Mouse (Mus musculus): ENCODE measurements around the gene Tnik. TPM values are rescaled to one million over a fixed set of nuclear protein-coding genes. Genes with fewer than 3 reads are reported as not detected.

Tnik gene
- total and polyA plus RNA-seq, 2 experiments from 2014 or later, result 9.2 to 27.5 TPM

DNA sequence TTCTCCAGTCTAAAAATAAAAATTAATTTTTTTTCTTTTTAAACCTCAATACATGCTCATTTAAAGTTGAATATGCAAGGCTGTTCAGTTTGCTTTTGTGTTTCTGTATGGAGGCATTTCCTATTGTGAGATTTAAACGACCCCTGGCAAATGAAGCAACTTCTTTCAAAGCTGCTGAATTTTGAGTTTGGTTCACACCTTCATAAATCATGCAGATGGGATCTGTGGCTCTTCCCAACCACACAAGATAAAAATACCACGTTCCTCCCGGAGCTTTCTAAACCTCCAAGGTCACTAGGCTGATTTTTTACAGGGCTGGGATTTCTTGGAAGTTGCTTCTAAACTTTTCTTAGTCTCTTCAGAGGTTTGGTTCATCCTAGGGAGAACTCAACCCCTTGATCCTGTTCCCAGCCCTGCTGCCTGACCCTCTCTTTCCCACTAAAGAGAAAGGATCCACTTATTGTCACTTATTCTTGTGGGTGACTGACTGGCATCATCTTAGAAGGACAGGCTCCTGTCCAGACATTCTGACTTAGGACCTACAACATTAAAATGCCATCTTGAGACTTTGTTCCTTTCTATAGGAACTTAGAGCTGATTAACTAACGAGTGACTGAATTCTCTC is 260.6 kb downstream of the Tnik start:
- no peaks in the 10 kb centered on the region for H3K9me3 ChIP-seq (replicated peaks; ENCODE audit: control insufficient read depth, low read length)
- ATAC-seq (ENCODE audit: insufficient read depth, low read depth), result no peak
- TF ChIP-seq EP300 (IDR thresholded peaks at IDR 0.05; ENCODE audit: low read depth) (no peak), CTCF (IDR thresholded peaks at IDR 0.05; ENCODE audit: low read depth) (no peak)
- WGBS, result 18% methylated on average over 4 of the region's 4 CpGs
- peak overlapping the region; percentile 18; the same call in 1 of the 2 replicates for H3K4me2 ChIP-seq (ENCODE audit: low read depth, low read length)
- DNase-seq (ENCODE audit: low spot score), result peak; percentile 8
- H3K9ac ChIP-seq (replicated peaks; ENCODE audit: low read depth, low read length), result no peak overlapping the region
- no peak overlapping the region for H3K4me3 ChIP-seq (ENCODE audit: low read depth, low read length)
- H3K36me3 ChIP-seq (replicated peaks; ENCODE audit: control insufficient read depth, insufficient read depth, low read length), result no peaks in the 10 kb centered on the region
- H3K27ac ChIP-seq (ENCODE audit: low read depth), result peak overlapping the region; percentile 91
- H3K4me1 ChIP-seq (ENCODE audit: control insufficient read depth, insufficient read depth), result peaks cover 4% of the 10 kb centered on the region; the same call in 1 of the 2 replicates
- H3K27me3 ChIP-seq (ENCODE audit: control insufficient read depth, insufficient read depth, low read length), result no peaks in the 10 kb centered on the region

DNA sequence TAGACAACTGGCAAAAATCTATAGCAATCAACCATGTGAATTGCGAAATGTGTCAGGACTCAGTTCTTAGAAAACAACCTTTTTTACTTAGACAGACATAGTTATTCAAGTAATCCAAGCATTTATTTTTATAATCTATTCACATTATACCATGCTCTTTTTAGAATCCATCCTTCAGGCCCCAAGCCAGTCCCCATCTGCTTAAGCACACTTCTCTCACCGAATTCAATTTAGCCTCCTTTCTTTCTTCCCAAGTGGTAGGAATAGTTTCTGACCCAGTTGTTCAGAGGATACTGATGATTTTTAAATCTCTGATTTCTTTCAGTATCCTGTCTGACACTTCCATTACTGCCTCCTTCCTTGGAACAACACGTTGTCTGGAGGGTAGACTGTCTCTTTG is 261.5 kb downstream of the Tnik start:
- H3K4me3 ChIP-seq (ENCODE audit: low read depth, low read length), result no peak overlapping the region
- 77% methylated on average over 3 of the region's 3 CpGs for WGBS
- no peaks in the 10 kb centered on the region for H3K9me3 ChIP-seq (replicated peaks; ENCODE audit: control insufficient read depth, low read length)
- DNase-seq (ENCODE audit: low spot score) (no peak), ATAC-seq (ENCODE audit: insufficient read depth, low read depth) (no peak)
- H3K4me2 ChIP-seq (ENCODE audit: low read depth, low read length), result no peak overlapping the region
- H3K9ac ChIP-seq (replicated peaks; ENCODE audit: low read depth, low read length), result no peak overlapping the region
- H3K36me3 ChIP-seq (replicated peaks; ENCODE audit: control insufficient read depth, insufficient read depth, low read length), result no peaks in the 10 kb centered on the region
- H3K27ac ChIP-seq (ENCODE audit: low read depth), result peak overlapping the region; percentile 91; the same call in 1 of the 2 replicates
- H3K27me3 ChIP-seq (ENCODE audit: control insufficient read depth, insufficient read depth, low read length), result no peaks in the 10 kb centered on the region
- no peak for TF ChIP-seq CTCF (IDR thresholded peaks at IDR 0.05; ENCODE audit: low read depth)
- no peak for TF ChIP-seq EP300 (IDR thresholded peaks at IDR 0.05; ENCODE audit: low read depth)
- peaks cover 4% of the 10 kb centered on the region; the same call in 1 of the 2 replicates for H3K4me1 ChIP-seq (ENCODE audit: control insufficient read depth, insufficient read depth)

DNA sequence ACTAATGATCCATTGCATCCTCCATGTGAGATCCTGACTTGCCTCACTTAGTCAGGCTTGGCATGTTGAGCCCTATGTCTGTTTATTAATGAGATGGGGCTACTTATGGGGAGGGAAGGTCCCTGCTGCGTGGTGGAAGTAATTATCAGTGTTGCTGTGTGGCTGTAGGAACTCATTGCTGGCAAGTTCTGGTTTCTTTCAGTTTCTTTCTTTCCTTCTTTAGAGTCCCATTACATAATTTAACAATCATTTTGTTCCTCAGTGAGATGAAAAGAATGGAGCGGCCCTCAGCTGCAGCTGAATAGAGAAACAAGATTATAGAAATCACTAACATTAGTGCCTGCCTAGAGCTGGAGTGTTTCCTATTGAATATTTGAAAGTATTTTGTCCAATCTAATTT is 263.7 kb downstream of the Tnik start:
- ATAC-seq (ENCODE audit: insufficient read depth, low read depth) (no peak), DNase-seq (ENCODE audit: low spot score) (no peak)
- Histone ChIP-seq H3K36me3 (replicated peaks; ENCODE audit: control insufficient read depth, insufficient read depth, low read length) (no peaks in the 10 kb centered on the region), H3K27me3 (ENCODE audit: control insufficient read depth, insufficient read depth, low read length) (no peaks in the 10 kb centered on the region), H3K27ac (ENCODE audit: low read depth) (no peak overlapping the region), H3K4me1 (ENCODE audit: control insufficient read depth, insufficient read depth) (peaks cover 4% of the 10 kb centered on the region; the same call in 1 of the 2 replicates), H3K9ac (replicated peaks; ENCODE audit: low read depth, low read length) (no peak overlapping the region), H3K4me3 (ENCODE audit: low read depth, low read length) (no peak overlapping the region), H3K9me3 (replicated peaks; ENCODE audit: control insufficient read depth, low read length) (no peaks in the 10 kb centered on the region), H3K4me2 (ENCODE audit: low read depth, low read length) (no peak overlapping the region)
- WGBS, result 53% methylated on average over 2 of the region's 2 CpGs
- TF ChIP-seq CTCF (IDR thresholded peaks at IDR 0.05; ENCODE audit: low read depth), result no peak
- TF ChIP-seq EP300 (IDR thresholded peaks at IDR 0.05; ENCODE audit: low read depth), result no peak

DNA sequence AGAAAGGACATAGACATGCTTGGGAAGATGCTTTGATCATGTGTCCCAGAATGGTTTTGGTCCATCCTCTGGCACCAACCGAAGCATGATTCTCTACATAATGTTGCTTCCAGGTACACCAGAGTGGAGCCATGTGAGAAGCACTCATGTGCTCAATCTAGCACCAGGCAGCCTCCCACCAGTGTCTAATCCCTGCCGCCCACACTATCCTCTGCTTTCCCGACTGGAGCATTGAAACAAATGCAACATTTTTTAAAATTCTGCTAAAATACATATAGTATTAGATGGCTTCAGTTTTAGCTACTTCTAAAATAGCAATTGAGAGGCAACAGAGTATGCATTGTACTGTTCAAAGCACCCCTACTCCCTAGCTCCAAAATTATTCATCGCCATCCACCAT is 264.2 kb downstream of the Tnik start:
- WGBS, result 93% methylated on average over 4 of the region's 4 CpGs
- Histone ChIP-seq H3K9ac (replicated peaks; ENCODE audit: low read depth, low read length) (no peak overlapping the region), H3K4me1 (ENCODE audit: control insufficient read depth, insufficient read depth) (peaks cover 3% of the 10 kb centered on the region; the same call in 1 of the 2 replicates), H3K36me3 (replicated peaks; ENCODE audit: control insufficient read depth, insufficient read depth, low read length) (no peaks in the 10 kb centered on the region), H3K27me3 (ENCODE audit: control insufficient read depth, insufficient read depth, low read length) (no peaks in the 10 kb centered on the region), H3K27ac (ENCODE audit: low read depth) (no peak overlapping the region), H3K4me2 (ENCODE audit: low read depth, low read length) (no peak overlapping the region), H3K4me3 (ENCODE audit: low read depth, low read length) (no peak overlapping the region), H3K9me3 (replicated peaks; ENCODE audit: control insufficient read depth, low read length) (no peaks in the 10 kb centered on the region)
- ATAC-seq (ENCODE audit: insufficient read depth, low read depth) (no peak), DNase-seq (ENCODE audit: low spot score) (no peak)
- TF ChIP-seq CTCF (IDR thresholded peaks at IDR 0.05; ENCODE audit: low read depth) (no peak), EP300 (IDR thresholded peaks at IDR 0.05; ENCODE audit: low read depth) (no peak)

DNA sequence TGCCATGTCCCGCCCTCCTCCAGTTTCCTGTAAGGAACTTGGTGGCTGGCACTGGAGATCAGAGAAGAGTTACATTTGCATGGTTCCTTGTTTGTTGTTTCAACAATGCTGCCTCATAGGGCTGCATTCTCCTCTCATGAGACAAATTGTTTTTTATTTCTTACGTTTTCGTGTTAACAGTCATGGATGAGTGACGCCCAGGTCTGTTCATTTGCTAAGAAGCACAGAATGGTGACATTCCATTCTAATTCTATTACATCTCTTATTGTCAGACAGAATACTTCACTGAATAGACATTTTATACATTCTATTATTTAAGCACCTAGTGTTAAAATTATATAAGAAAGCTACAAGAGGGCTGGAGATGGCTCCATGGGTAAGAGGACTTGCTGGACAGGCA is 266.5 kb downstream of the Tnik start:
- H3K36me3 ChIP-seq (replicated peaks; ENCODE audit: control insufficient read depth, insufficient read depth, low read length), result no peaks in the 10 kb centered on the region
- 87% methylated on average over 4 of the region's 4 CpGs for WGBS
- H3K9ac ChIP-seq (replicated peaks; ENCODE audit: low read depth, low read length), result no peak overlapping the region
- no peaks in the 10 kb centered on the region for H3K9me3 ChIP-seq (replicated peaks; ENCODE audit: control insufficient read depth, low read length)
- no peaks in the 10 kb centered on the region for H3K4me1 ChIP-seq (ENCODE audit: control insufficient read depth, insufficient read depth)
- no peak overlapping the region for H3K4me2 ChIP-seq (ENCODE audit: low read depth, low read length)
- H3K27ac ChIP-seq (ENCODE audit: low read depth), result no peak overlapping the region
- no peak for ATAC-seq (ENCODE audit: insufficient read depth, low read depth)
- no peak for DNase-seq (ENCODE audit: low spot score)
- H3K27me3 ChIP-seq (ENCODE audit: control insufficient read depth, insufficient read depth, low read length), result no peaks in the 10 kb centered on the region
- H3K4me3 ChIP-seq (ENCODE audit: low read depth, low read length), result no peak overlapping the region
- TF ChIP-seq EP300 (IDR thresholded peaks at IDR 0.05; ENCODE audit: low read depth) (no peak), CTCF (IDR thresholded peaks at IDR 0.05; ENCODE audit: low read depth) (no peak)

All from heart, postnatal 0 days (tissue).